Mouse (Mus musculus) brain, adult 10 weeks (tissue): ENCODE data around the gene Lrrc30. TPM values are rescaled to one million over a fixed set of nuclear protein-coding genes. Genes with fewer than 3 reads are reported as not detected.

ENCODE experiments used
- polyA plus RNA-seq: library from polyadenylated mRNA; stranded (reverse); fragments of 350-450 nt; fragmentation: Illumina TruSeq; extraction: RNeasy Lipid Tissue Mini Kit (QIAGEN cat#74804); gene quantifications from one replicate; pipeline ENCODE4 v1.2.3, GENCODE M21; 2015; ENCODE audit warnings: low read depth, low replicate concordance

Gene Lrrc30
- not detected for polyA plus RNA-seq

GRCm38 (mm10) chr17:67632676-67633339 lies at the start of gene Lrrc30:
Gene Lrrc30, minus strand, starts transcription at chr17:67632723.

Other genes with a start within 250 kb of the Lrrc30 start
- gene Lama1, start 64.5 kb upstream of the Lrrc30 start, polyA plus RNA-seq = 1.1 TPM